8 mouse cellular contexts compared by ENCODE assay signal in the genomic region with DNA sequence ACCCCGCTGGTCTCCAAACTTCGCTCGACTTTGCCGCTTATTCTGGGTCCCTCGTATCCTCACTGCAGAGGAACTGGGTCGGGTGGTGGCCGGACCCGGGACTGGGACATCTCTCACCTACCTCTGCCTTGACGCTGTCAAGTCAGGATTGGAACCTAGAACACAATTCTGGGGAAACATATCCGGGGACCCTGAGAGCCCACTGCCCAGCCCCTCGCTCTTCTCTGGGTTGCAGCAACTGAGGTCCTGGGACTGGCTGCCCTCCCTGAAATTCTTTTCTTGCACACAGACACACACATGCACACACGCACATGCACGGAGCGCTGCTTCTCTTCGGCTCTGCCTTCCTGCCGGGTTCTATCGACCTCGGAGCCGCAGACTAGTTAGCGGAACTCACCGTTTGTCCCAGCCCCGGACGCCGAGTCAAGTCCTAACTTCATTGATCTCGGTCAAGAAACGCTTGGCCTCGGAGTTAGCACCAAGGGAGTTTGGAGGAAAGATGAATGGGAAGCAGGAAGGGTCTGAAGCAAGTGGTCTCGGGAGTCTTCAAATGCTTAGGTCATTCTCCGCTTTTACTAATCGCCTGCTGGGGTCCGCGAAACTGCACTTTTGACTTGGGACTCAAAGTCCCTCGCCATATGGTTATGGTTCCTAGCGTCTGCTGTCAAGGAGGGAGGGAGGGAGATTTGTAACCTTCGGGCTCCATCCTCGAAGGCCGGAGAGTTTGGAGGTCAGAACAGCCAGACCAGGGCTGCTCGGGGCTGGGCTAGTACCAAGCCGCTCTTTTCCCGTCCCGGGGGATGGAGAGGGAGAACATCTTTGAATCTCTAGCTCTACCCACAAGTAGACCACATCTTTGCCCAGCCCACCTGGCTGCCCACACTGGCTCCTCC. TPM values are rescaled to one million over a fixed set of nuclear protein-coding genes. Genes with fewer than 3 reads are reported as not detected.
A peak's percentile ranks its signal among the peaks of the same experiment; 100 is the strongest.
DNase-seq lines count a peak whose midpoint lies in the region; ATAC-seq and TF ChIP-seq lines count a peak whose summit lies in the region.

No protein-coding gene starts in this region.

- H3K36me3 ChIP-seq in heart, embryonic 10.5 days = no peaks in the 10 kb centered on the region
- H3K36me3 ChIP-seq in ES-Bruce4 (ENCODE audit: control insufficient read depth, insufficient read depth, low read length, poor library complexity, severe bottlenecking) = no peaks in the 10 kb centered on the region
- H3K36me3 ChIP-seq in forebrain, embryonic 15.5 days = no peaks in the 10 kb centered on the region
- H3K36me3 ChIP-seq in liver, embryonic 16.5 days (ENCODE audit: control insufficient read depth, insufficient read depth) = no peaks in the 10 kb centered on the region

- H3K27ac ChIP-seq in heart, embryonic 10.5 days = no peak overlapping the region
- no peak overlapping the region for H3K27ac ChIP-seq in ES-Bruce4 (ENCODE audit: insufficient read depth, low read length)
- peak overlapping the region; percentile 93 for H3K27ac ChIP-seq in forebrain, embryonic 15.5 days (replicated peaks)
- H3K27ac ChIP-seq in liver, embryonic 16.5 days (ENCODE audit: low read length) = no peak overlapping the region

- peak overlapping the region; percentile 64 for H3K4me3 ChIP-seq in heart, embryonic 10.5 days
- H3K4me3 ChIP-seq in ES-Bruce4 (ENCODE audit: low read depth, low read length) = peak overlapping the region; percentile 63
- H3K4me3 ChIP-seq in forebrain, embryonic 15.5 days = peak overlapping the region; percentile 88
- peak overlapping the region; percentile 45 for H3K4me3 ChIP-seq in liver, embryonic 16.5 days (ENCODE audit: low read depth, low read length)

- 3% methylated on average over 41 of the region's 41 CpGs for whole genome bisulfite sequencing in heart, embryonic 10.5 days
- WGBS in forebrain, embryonic 15.5 days = 2% methylated on average over 41 of the region's 41 CpGs
- WGBS in liver, embryonic 16.5 days (ENCODE audit: insufficient replicate concordance) = 3% methylated on average over 41 of the region's 41 CpGs

- DNase-seq in heart, embryonic 10.5 days (ENCODE audit: low spot score) = no peak
- DNase-seq in heart, adult 9 months (ENCODE audit: low spot score in 2 of 2) = no peak
- no peak for DNase-seq in spleen, postnatal 4 days (ENCODE audit: low spot score in 2 of 2)
- no peak for DNase-seq in frontal cortex, postnatal 14 days (ENCODE audit: low spot score in 2 of 2)
- DNase-seq in spleen, adult 18-20 months = no peak

- no peak for TF ChIP-seq EP300 in ES-Bruce4 (IDR thresholded peaks at IDR 0.05; ENCODE audit: insufficient read depth, low read depth, low read length)

- peaks cover 27% of the 10 kb centered on the region for H3K4me1 ChIP-seq in heart, embryonic 10.5 days
- peaks cover 9% of the 10 kb centered on the region for H3K4me1 ChIP-seq in ES-Bruce4 (ENCODE audit: control insufficient read depth, insufficient read depth, low read length)
- peaks cover 73% of the 10 kb centered on the region for H3K4me1 ChIP-seq in forebrain, embryonic 15.5 days
- H3K4me1 ChIP-seq in liver, embryonic 16.5 days (ENCODE audit: control insufficient read depth, low read depth, low read length) = no peaks in the 10 kb centered on the region; the same call in 1 of the 2 replicates

- ATAC-seq in forebrain, embryonic 15.5 days (replicated peaks) = no peak
- no peak for ATAC-seq in liver, embryonic 16.5 days (ENCODE audit: low read depth)

- TF ChIP-seq CTCF in ES-Bruce4 (IDR thresholded peaks at IDR 0.05; ENCODE audit: low read depth, low read length) = no peak

- TF ChIP-seq POLR2A in ES-Bruce4 (IDR thresholded peaks at IDR 0.05; ENCODE audit: insufficient read depth, low read length) = no peak

- H3K9ac ChIP-seq in ES-Bruce4 (ENCODE audit: low read depth, poor library complexity, severe bottlenecking) = peak overlapping the region; percentile 31
- H3K9ac ChIP-seq in forebrain, embryonic 15.5 days (replicated peaks) = peak overlapping the region; percentile 96
- H3K9ac ChIP-seq in liver, embryonic 16.5 days (ENCODE audit: low read depth, low read length) = no peak overlapping the region

- peak overlapping the region; percentile 58 for H3K4me2 ChIP-seq in forebrain, embryonic 15.5 days (replicated peaks)
- peak overlapping the region; percentile 71 for H3K4me2 ChIP-seq in liver, embryonic 16.5 days (ENCODE audit: low read depth, low read length)

- H3K27me3 ChIP-seq in heart, embryonic 10.5 days (ENCODE audit: insufficient read depth, poor library complexity, severe bottlenecking) = peaks cover 95% of the 10 kb centered on the region
- H3K27me3 ChIP-seq in ES-Bruce4 (ENCODE audit: control insufficient read depth, insufficient read depth, low read length, poor library complexity, severe bottlenecking) = peaks cover 22% of the 10 kb centered on the region
- H3K27me3 ChIP-seq in forebrain, embryonic 15.5 days = no peaks in the 10 kb centered on the region
- peaks cover 74% of the 10 kb centered on the region for H3K27me3 ChIP-seq in liver, embryonic 16.5 days (ENCODE audit: control insufficient read depth, insufficient read depth, low read depth, low read length)

- H3K9me3 ChIP-seq in heart, embryonic 10.5 days = no peaks in the 10 kb centered on the region
- H3K9me3 ChIP-seq in ES-Bruce4 (replicated peaks; ENCODE audit: control insufficient read depth, insufficient read depth, low read length, poor library complexity, severe bottlenecking) = no peaks in the 10 kb centered on the region
- H3K9me3 ChIP-seq in forebrain, embryonic 15.5 days = no peaks in the 10 kb centered on the region
- H3K9me3 ChIP-seq in liver, embryonic 16.5 days (replicated peaks; ENCODE audit: control insufficient read depth, low read length) = no peaks in the 10 kb centered on the region

RNA-seq across cellular contexts. Expression of a gene that starts 1.2 kb away (rescaled TPM):
- polyA plus RNA-seq in heart, embryonic 10.5 days (2016; fragmentation: Nextera tagmentation; extraction: Ambion mirVana) = 0.05 and 0.30 TPM in 2 replicates
- polyA plus RNA-seq in ES-Bruce4 (2011; ENCODE audit: insufficient read depth, insufficient read length, low read depth, missing spikeins) = 0.33 and 0.57 TPM in 2 replicates
- polyA plus RNA-seq in forebrain, embryonic 15.5 days (2015; fragmentation: Nextera tagmentation; extraction: Ambion mirVana) = 243 and 249 TPM in 2 replicates
- polyA plus RNA-seq in liver, embryonic 16.5 days (2015; fragmentation: Nextera tagmentation; extraction: Ambion mirVana) = 0.17 TPM in 1 of 2 replicates, not detected in the other

RNA-seq across cellular contexts. Expression of a gene that starts 37.9 kb away (rescaled TPM):
- polyA plus RNA-seq in heart, embryonic 10.5 days (2016; fragmentation: Nextera tagmentation; extraction: Ambion mirVana) = 2.0 and 3.0 TPM in 2 replicates
- polyA plus RNA-seq in ES-Bruce4 (2011; ENCODE audit: insufficient read depth, insufficient read length, low read depth, missing spikeins) = 14.3 and 17.0 TPM in 2 replicates
- polyA plus RNA-seq in forebrain, embryonic 15.5 days (2015; fragmentation: Nextera tagmentation; extraction: Ambion mirVana) = 10.2 and 11.2 TPM in 2 replicates
- 32.7 and 43.8 TPM in 2 replicates for polyA plus RNA-seq in liver, embryonic 16.5 days (2015; fragmentation: Nextera tagmentation; extraction: Ambion mirVana)

RNA-seq across cellular contexts. Expression of a gene that starts 50.8 kb away (rescaled TPM):
- 13.2 and 20.0 TPM in 2 replicates for polyA plus RNA-seq in heart, embryonic 10.5 days (2016; fragmentation: Nextera tagmentation; extraction: Ambion mirVana)
- 50.8 and 58.2 TPM in 2 replicates for polyA plus RNA-seq in ES-Bruce4 (2011; ENCODE audit: insufficient read depth, insufficient read length, low read depth, missing spikeins)
- 22.5 and 26.0 TPM in 2 replicates for polyA plus RNA-seq in forebrain, embryonic 15.5 days (2015; fragmentation: Nextera tagmentation; extraction: Ambion mirVana)
- polyA plus RNA-seq in liver, embryonic 16.5 days (2015; fragmentation: Nextera tagmentation; extraction: Ambion mirVana) = 5.3 and 5.7 TPM in 2 replicates

Comparison
In these comparisons a context has a peak if more than half of its experiments do, and no peak if none do; other contexts are left out.
1. RNA of a gene that starts 1.2 kb away (polyA plus RNA-seq): 243 to 249 TPM in forebrain, embryonic 15.5 days; 0.33 to 0.57 TPM in ES-Bruce4, 0.05 to 0.30 TPM in heart, embryonic 10.5 days and 0.17 TPM in liver, embryonic 16.5 days; every median in the first group is over 100 times any median in the second.
2. Peak in every context shown above with its lines, with median percentiles within 50 percentile points of each other: H3K4me3 ChIP-seq.